Mouse (Mus musculus) left cerebral cortex, postnatal 4 days (tissue): ENCODE data around the gene Prkar1b. TPM values are rescaled to one million over a fixed set of nuclear protein-coding genes. Genes with fewer than 3 reads are reported as not detected.

Experiments
- DNase-seq: peaks from one replicate; pipeline ENCODE4 v3.0.0-alpha.2; 2022
- intact Hi-C: fragments of 180-260 bp; cut with DNase I; formaldehyde crosslinking; loops from one replicate; pipeline ENCODE4 v1.15.1; 2025
- total RNA-seq, 2 experiments: library from RNA; stranded (reverse); gene quantifications; 2 replicates each; pipeline ENCODE4 v1.2.3; 2021

Prkar1b gene
- total RNA-seq, 2 experiments from 2014 or later = 366 to 388 TPM

DNA sequence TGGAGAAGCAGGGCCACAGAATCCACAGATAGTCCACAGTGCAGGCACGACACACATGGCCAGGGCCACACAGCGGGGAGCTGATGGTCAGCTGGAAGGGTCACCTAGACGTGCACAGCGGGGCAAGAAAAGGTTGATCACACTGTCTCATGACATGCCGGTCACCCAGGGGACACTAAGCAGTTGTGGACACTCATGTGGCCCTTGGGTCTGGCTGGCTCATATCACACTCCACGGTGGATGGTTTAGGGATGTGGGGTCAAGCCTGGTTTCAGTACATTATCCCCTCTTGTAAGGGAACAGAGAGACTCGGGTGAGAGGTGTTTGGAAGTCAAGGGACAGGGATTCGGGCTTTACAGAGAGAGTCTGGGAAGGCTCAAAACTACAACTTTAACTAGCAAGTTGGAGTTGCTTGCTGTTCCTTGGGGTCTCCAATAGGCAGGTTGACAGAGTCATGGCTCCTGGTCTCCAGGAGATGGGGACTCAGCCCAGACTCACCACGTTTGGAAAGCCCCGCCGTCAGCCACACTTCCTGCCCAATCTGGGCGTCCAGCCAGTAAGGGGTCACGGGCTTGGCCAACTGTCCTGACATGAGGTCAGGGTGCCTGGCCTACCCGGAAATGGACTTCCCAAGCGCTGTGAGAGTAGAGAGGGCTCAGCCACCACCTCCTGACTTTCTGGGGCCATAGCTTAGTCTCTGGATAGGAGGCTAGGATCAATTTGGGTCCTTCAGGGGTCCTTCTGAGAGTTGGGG is 132.3 kb downstream of the Prkar1b start:
- intact Hi-C loops = no loop called here
- peak; percentile 39 for DNase-seq

- intact Hi-C loops = no loop called here
- DNase-seq = peak; percentile 49
Observed at GRCm38 (mm10) chr5:139015097-139015496, 134.7 kb downstream of the Prkar1b start.

GRCm38 (mm10) chr5:139010649-139011048 is 139.2 kb downstream of the Prkar1b start:
- intact Hi-C loops = no loop called here
- DNase-seq = no peak

- intact Hi-C loops = no loop called here
- peak; percentile 31 for DNase-seq
Observed at GRCm38 (mm10) chr5:139007141-139007775, 142.5 kb downstream of the Prkar1b start.

GRCm38 (mm10) chr5:139004588-139004987 is 145.2 kb downstream of the Prkar1b start:
- DNase-seq = peak; percentile 48

GRCm38 (mm10) chr5:138999716-139000115 is 150.1 kb downstream of the Prkar1b start:
- DNase-seq = no peak
- intact Hi-C loops = loop anchor here (10.0 kb wide), 2 partner anchors 145 to 175 kb away; no protein-coding TSS in a partner anchor

More at GRCm38 (mm10) chr5:139004588-139004987, 145.2 kb downstream of the Prkar1b start:
- intact Hi-C loops = no loop called here

GRCm38 (mm10) chr5:138997936-138998580 is 151.7 kb downstream of the Prkar1b start:
- no peak for DNase-seq
- intact Hi-C loops = loop anchor here (10.0 kb wide), 2 partner anchors 147 to 177 kb away; no protein-coding TSS in a partner anchor

DNA sequence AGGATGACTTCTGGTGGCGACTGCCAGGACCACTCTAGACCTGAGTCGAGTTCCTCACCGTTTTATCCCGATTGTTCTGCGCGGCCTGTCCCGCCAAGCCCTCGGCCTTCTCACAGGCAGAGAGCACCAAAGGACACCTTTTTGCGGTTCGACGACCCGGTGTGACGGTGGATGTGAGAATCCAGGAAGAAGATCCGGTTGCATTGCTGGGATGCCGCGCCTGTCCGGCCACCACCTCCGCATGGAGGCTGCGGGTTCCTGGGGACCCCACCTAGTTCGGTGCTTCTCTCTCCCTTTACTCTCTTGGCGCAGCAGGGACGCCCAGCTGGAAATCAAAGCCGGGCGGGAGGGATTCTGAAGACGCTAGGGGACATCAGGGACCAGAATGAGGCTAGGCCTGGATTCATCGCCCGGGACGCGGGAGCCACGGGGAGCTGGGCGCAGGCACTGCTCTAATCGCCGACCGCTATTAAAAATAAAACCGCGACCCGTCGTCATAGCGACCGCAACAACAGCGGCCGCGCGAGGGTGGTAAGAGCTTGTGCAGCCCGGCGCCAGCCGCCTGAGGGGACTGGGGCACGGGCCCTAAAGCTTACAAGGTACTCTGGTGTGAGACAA is 152.5 kb downstream of the Prkar1b start, which contains the start of gene Pdgfa:
Gene Pdgfa, minus strand, starts transcription at position 200 of the 618 bp plus-strand sequence.
- intact Hi-C loops = loop anchor here (10.0 kb wide), 2 partner anchors 148 to 178 kb away; no protein-coding TSS in a partner anchor
- peak; percentile 50 for DNase-seq

GRCm38 (mm10) chr5:138996322-138997073 is 153.3 kb downstream of the Prkar1b start:
- intact Hi-C loops = loop anchor here (10.0 kb wide), 2 partner anchors 148 to 178 kb away; no protein-coding TSS in a partner anchor
- DNase-seq = peak; percentile 53

DNA sequence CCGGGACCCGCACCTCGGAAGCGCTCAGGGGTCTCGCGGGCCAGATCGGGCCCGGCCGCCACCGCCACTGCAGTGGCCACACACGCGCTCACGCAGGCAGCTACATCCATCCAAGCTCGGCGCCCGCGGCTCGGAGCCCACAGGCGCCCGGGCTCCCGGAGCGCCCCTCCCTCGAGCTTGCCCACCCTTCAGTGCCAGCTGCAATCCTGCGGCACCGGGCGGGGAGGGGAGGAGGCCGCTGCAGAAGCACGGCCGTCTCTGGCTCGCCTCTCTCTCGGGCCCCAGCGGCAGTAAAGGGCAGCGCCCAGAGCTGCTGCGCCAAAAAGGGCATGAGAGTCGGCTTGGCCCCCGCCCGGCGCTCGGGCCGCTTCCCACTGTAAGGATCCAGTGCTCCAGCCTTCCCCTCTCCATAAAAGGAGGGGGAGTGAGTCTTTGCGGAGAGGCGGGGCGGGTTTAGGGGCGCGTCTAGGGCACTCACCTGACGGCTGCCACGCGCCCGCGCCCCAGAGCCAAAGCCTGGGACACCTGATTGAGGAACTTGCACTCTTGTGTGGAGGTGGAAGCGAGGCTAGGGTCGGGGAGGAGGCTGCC is 154.0 kb downstream of the Prkar1b start:
- DNase-seq = peak; percentile 75
- intact Hi-C loops = loop anchor here (10.0 kb wide), 2 partner anchors 149 to 179 kb away; no protein-coding TSS in a partner anchor

DNA sequence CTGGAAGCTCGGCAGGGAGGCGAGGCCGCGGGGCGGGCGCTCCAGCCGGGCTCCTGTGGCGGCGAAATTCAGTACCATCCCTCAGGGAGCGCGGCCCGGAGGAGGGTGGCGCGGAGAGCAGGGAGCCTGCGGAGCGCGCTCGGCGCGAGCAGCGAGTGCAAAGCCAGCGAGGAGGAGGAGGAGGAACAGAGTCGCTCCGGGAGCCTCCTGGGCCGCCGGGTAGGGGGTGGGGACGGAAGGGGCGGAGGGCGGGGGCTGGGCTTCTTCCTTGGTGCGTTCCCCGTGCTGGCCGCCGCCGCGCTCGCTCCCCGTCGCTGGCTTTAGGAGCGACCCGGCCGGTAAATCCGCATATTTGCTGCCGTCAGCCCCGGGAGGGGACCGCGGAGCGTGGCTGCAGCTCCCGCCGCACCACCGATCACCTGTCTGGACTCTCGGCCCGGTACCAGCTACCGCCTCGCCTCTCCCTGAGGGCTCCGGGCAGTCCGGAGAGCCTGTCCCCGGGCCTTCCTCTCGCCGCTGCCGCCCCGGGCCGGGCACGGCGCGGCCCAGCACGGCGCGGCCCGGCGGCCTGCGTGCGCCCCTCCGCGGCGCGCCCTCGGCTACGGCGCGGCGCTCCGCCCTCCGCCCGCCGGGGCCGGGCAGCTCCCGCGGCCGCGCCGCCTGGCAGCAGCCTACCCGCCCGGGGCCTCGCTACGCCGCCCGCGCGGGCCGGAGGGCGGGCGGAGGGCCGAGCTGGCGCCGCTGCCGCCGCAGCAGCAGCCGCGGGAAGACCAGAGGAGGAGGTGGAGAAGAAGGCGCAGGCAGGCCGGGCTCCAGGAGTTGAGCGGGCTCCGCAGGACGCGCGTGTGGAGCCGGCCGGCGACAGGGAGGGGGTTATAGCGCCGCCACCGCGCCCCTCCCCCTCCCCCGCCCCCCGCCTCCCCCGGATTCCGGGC is 154.7 kb downstream of the Prkar1b start:
- DNase-seq = peak; percentile 58
- intact Hi-C loops = loop anchor here (5.0 to 10.0 kb wide), 3 partner anchors 138 to 180 kb away; no protein-coding TSS in a partner anchor

DNA sequence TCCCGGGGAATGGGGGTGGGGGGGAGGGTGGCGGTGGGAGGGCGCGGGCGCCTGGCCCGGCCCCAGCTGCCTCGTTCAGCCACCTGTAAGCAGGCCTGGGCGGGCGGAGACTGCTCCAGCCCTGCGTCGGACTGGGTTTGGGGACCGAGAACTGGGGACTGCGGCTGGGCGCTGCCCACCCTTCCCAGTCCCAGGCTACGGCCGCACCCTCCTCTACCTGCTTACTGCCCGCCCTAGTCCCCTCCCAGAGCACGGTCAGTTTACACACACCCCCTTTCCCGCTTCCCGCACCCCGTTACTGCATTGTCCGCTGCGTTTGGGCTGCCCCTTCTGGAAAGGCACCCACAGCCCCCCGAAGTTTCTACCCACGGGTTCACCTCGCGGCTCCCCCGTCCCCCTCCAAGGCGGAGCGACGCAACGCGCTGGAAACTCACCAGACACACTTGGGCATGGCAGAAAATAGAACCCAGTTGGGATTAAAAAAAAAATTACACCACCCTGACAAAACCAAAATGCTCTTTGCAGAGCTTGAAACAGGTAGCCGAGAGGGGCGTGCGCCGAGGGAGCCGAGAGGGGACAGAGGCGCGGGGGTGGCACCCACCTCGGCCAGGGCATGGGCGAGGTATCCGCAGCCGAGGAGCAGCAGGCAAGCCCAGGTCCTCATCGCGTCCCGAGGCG is 155.6 kb downstream of the Prkar1b start:
- intact Hi-C loops = loop anchor here (5.0 to 10.0 kb wide), 3 partner anchors 137 to 181 kb away; no protein-coding TSS in a partner anchor
- DNase-seq = no peak

DNA sequence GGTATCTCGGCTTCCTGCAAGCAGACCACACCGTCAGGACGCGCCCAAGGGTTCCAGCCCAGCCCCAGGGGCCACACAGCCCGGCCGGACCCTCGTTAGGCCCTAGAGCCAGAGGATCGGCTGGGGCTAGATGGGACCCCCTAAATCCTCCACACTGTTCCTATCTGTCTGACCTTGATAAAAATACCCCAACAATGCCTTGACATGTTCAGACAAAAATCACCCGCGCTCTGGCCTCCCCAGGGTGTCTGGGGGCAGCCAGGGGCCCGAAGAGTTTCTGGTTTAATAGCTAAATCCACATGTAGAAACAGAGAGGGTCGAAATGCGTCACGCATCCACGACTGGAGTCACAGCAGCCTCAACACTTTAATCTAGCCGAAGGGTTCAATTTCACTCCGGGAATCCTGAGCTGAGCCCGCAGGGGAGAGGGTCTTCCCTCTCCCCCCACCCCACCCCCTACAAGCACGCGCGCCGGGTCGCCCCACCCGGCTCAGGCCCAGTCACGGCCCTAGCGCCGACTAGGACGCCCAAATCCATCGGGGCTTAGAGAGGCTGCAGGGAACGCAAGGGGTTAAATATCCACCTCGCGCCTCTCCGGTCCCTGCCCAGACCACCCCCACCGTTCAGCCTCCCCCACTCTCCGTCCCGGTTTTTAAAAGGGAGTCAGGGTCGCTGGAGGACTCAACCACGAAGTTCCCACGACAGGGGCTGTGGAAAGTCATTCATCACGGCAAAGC is 156.3 kb downstream of the Prkar1b start:
- DNase-seq = no peak
- intact Hi-C loops = loop anchor here (5.0 to 10.0 kb wide), 3 partner anchors 136 to 181 kb away; no protein-coding TSS in a partner anchor

DNA sequence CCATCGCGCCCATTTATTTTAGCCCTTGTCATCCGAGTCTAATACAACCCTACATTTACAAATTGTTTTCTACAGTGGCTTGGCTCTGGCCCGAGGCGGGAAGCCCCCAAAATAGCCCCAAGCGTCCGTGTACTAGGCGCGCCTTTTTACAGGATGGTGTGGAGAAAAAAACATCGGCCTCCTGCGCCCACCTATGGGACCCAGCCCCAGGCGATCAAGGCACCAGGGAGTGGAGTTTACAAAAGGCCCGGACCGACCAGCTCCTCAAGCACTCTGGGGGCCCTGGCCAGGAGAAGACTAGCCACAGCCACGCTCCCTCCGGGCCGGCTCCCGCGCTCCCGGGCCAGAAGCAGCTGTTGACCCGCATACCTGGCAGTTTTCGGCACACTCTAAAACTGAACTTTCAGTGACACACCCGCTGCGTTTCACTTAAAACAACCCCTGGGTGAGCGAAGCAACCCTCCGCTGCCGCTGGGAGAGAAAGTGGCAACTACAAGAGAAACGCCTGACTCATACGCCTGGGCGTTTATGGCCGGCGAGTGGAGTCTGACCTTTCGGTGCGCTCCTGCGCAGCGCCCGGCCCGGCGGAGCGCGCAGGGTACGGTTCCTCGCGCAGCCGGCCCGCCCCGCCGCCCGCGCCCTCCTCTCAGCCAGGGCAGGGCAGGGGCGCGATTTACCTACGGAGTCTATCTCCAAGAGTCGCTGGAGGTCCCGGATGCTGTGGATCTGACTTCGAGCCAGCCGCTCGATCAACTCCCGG is 157.0 kb downstream of the Prkar1b start:
- DNase-seq = no peak
- intact Hi-C loops = loop anchor here (5.0 to 10.0 kb wide), 3 partner anchors 135 to 182 kb away; no protein-coding TSS in a partner anchor

GRCm38 (mm10) chr5:138991734-138992133 is 158.1 kb downstream of the Prkar1b start:
- DNase-seq = no peak
- intact Hi-C loops = loop anchor here (5.0 to 10.0 kb wide), 3 partner anchors 134 to 183 kb away; no protein-coding TSS in a partner anchor
